ENCODE assay signal across 36 mouse cellular contexts in genomic region chr6:122600066-122600646, GRCm38 (mm10). TPM values are rescaled to one million over a fixed set of nuclear protein-coding genes. Genes with fewer than 3 reads are reported as not detected.
DNase-seq lines count a peak whose midpoint lies in the region; ATAC-seq and TF ChIP-seq lines count a peak whose summit lies in the region.
"Had no signal": no experiment of that assay in that cellular context is flagged by ENCODE, and none has a peak within 500 bp of the region (broad histone marks: within the 10 kb centered on the region; RNA-seq: fewer than 3 reads in every experiment).

No protein-coding gene starts in this region.

- intact Hi-C loops in gastrocnemius, adult 2 months (cut with DNase I): loop anchor here (5.0 kb wide), 1 partner anchor 38 kb away; no protein-coding TSS in a partner anchor

- H3K9me3 ChIP-seq in liver, postnatal 0 days (ENCODE audit: low read length): no peaks in the 10 kb centered on the region
- no peaks in the 10 kb centered on the region for H3K9me3 ChIP-seq in midbrain, embryonic 14.5 days (ENCODE audit: control insufficient read depth, low read length)
- H3K9me3 ChIP-seq: embryonic facial prominence, embryonic 15.5 days; G1E; heart, embryonic 10.5 days; hindbrain, embryonic 15.5 days; intestine, embryonic 15.5 days; limb, embryonic 12.5 days; midbrain, embryonic 13.5 days; neural tube, embryonic 13.5 days had no signal

- no peak for TF ChIP-seq POLR2A in brain, embryonic 14.5 days (IDR thresholded peaks at IDR 0.05; ENCODE audit: borderline replicate concordance, extremely low read depth, insufficient read depth, insufficient read length, poor library complexity, severe bottlenecking)

- H3K4me3 ChIP-seq in gastrocnemius, adult 2 months: peak overlapping the region; percentile 21
- H3K4me3 ChIP-seq in liver, postnatal 0 days (ENCODE audit: low read depth, low read length): no peak overlapping the region
- no peak overlapping the region for H3K4me3 ChIP-seq in midbrain, embryonic 14.5 days (replicated peaks; ENCODE audit: low read depth, low read length)
- H3K4me3 ChIP-seq: embryonic facial prominence, embryonic 15.5 days; heart, embryonic 10.5 days; hindbrain, embryonic 15.5 days; intestine, embryonic 15.5 days; layer of hippocampus, adult 2 months; limb, embryonic 12.5 days; midbrain, embryonic 13.5 days; neural tube, embryonic 13.5 days had no signal

- no peaks in the 10 kb centered on the region for H3K27me3 ChIP-seq in liver, postnatal 0 days (ENCODE audit: insufficient read depth, low read length)
- no peaks in the 10 kb centered on the region for H3K27me3 ChIP-seq in midbrain, embryonic 14.5 days (ENCODE audit: control insufficient read depth, insufficient read depth, low read length)
- H3K27me3 ChIP-seq: embryonic facial prominence, embryonic 15.5 days; hindbrain, embryonic 15.5 days; intestine, embryonic 15.5 days; limb, embryonic 12.5 days; midbrain, embryonic 13.5 days; neural tube, embryonic 13.5 days; Patski had no signal

- ATAC-seq in liver, postnatal 0 days: no peak
- ATAC-seq in midbrain, embryonic 14.5 days (ENCODE audit: low FRiP score, low TSS enrichment): no peak
- ATAC-seq: CD4-positive, CD25-positive, alpha-beta regulatory T cell, adult 4 months; forebrain, postnatal 0 days; intestine, embryonic 15.5 days; lung, postnatal 0 days; midbrain, embryonic 13.5 days; Patski had no signal

- WGBS in liver, postnatal 0 days (ENCODE audit: insufficient replicate concordance): 74% methylated on average over 7 of the region's 7 CpGs
- 81% methylated on average over 7 of the region's 7 CpGs for WGBS in midbrain, embryonic 14.5 days

- 0 out of 2 replicates have a peak overlapping the region, but pooled peaks have one; percentile 1 for H3K27ac ChIP-seq in gastrocnemius, adult 2 months
- H3K27ac ChIP-seq in liver, postnatal 0 days (ENCODE audit: low read depth): peak overlapping the region; percentile 81; the same call in 1 of the 2 replicates
- H3K27ac ChIP-seq in midbrain, embryonic 14.5 days (replicated peaks; ENCODE audit: low read depth, low read length): no peak overlapping the region
- H3K27ac ChIP-seq: embryonic facial prominence, embryonic 15.5 days; heart, embryonic 10.5 days; hindbrain, embryonic 15.5 days; intestine, embryonic 15.5 days; layer of hippocampus, adult 2 months; limb, embryonic 12.5 days; midbrain, embryonic 13.5 days; neural tube, embryonic 13.5 days had no signal

- no peak for DNase-seq in gastrocnemius, adult 2 months
- DNase-seq in gastrocnemius, postnatal 25 days: no peak
- DNase-seq in A20 (ENCODE audit: low read depth, low spot score): peak; percentile 89
- DNase-seq in brain, embryonic 14.5 days (ENCODE audit: low read depth): peak; percentile 33
- DNase-seq in liver, postnatal 0 days: no peak
- no peak for DNase-seq in kidney, postnatal 10 days
- no peak for DNase-seq in midbrain, embryonic 14.5 days
- DNase-seq in left cerebral cortex, adult 18-20 months (ENCODE audit: low spot score in 2 of 2): no peak
- DNase-seq: adrenal gland, postnatal 36 days; cerebellum, adult 2 months; cerebellum, postnatal 36 days; forebrain, postnatal 0 days; kidney, adult 9 months; kidney, postnatal 25 days; layer of hippocampus, postnatal 36 days; thymus, adult 18-20 months had no signal

- peaks cover 19% of the 10 kb centered on the region for H3K36me3 ChIP-seq in liver, postnatal 0 days (replicated peaks; ENCODE audit: insufficient read depth, low read length)
- no peaks in the 10 kb centered on the region for H3K36me3 ChIP-seq in midbrain, embryonic 14.5 days (ENCODE audit: control insufficient read depth, insufficient read depth, low read length)
- H3K36me3 ChIP-seq: embryonic facial prominence, embryonic 15.5 days; heart, embryonic 10.5 days; hindbrain, embryonic 15.5 days; intestine, embryonic 15.5 days; limb, embryonic 12.5 days; midbrain, embryonic 13.5 days; neural tube, embryonic 13.5 days had no signal

- H3K4me2 ChIP-seq in liver, postnatal 0 days (ENCODE audit: low read depth, low read length): peak overlapping the region; percentile 47
- H3K4me2 ChIP-seq in midbrain, embryonic 14.5 days (ENCODE audit: low read length): no peak overlapping the region
- H3K4me2 ChIP-seq: embryonic facial prominence, embryonic 15.5 days; hindbrain, embryonic 15.5 days; intestine, embryonic 15.5 days; limb, embryonic 12.5 days; midbrain, embryonic 13.5 days; neural tube, embryonic 13.5 days had no signal

- no peak overlapping the region for H3K9ac ChIP-seq in liver, postnatal 0 days (replicated peaks)
- no peak overlapping the region for H3K9ac ChIP-seq in midbrain, embryonic 14.5 days (replicated peaks; ENCODE audit: low read length)
- H3K9ac ChIP-seq: embryonic facial prominence, embryonic 15.5 days; forebrain, postnatal 0 days; hindbrain, embryonic 15.5 days; intestine, embryonic 15.5 days; limb, embryonic 12.5 days; midbrain, embryonic 13.5 days; neural tube, embryonic 13.5 days had no signal

- no peak for TF ChIP-seq EP300 in liver, postnatal 0 days (IDR thresholded peaks at IDR 0.05; ENCODE audit: low read depth)

- no peak for TF ChIP-seq CTCF in gastrocnemius, adult 2 months (IDR thresholded peaks at IDR 0.05)
- TF ChIP-seq CTCF in brain, embryonic 14.5 days (IDR thresholded peaks at IDR 0.05; ENCODE audit: borderline replicate concordance, extremely low read depth, insufficient read depth, insufficient read length): no peak
- no peak for TF ChIP-seq CTCF in liver, postnatal 0 days (IDR thresholded peaks at IDR 0.05; ENCODE audit: low read depth)

- H3K4me1 ChIP-seq in liver, postnatal 0 days (ENCODE audit: insufficient read depth): peaks cover 23% of the 10 kb centered on the region
- H3K4me1 ChIP-seq in midbrain, embryonic 14.5 days (ENCODE audit: control insufficient read depth, insufficient read depth, low read length): no peaks in the 10 kb centered on the region
- H3K4me1 ChIP-seq: embryonic facial prominence, embryonic 15.5 days; heart, embryonic 10.5 days; intestine, embryonic 15.5 days; limb, embryonic 12.5 days had no signal

RNA-seq across cellular contexts. Expression of gene Apobec1, which starts 2.1 kb away (rescaled TPM):
- 1 to 10 TPM; 1.8 to 2.0 TPM for total RNA-seq in gastrocnemius, adult 2 months (2021)
- 1 to 10 TPM; 1.8 to 1.9 TPM for total RNA-seq in gastrocnemius, postnatal 25 days (2021)
- polyA plus RNA-seq in brain, embryonic 14.5 days (2012; rRNA removed): 1.9 and 3.5 TPM in 2 replicates
- polyA plus RNA-seq in liver, postnatal 0 days (2015; fragmentation: Nextera tagmentation; extraction: Ambion mirVana): 11.9 and 12.3 TPM in 2 replicates
- polyA plus RNA-seq in midbrain, embryonic 14.5 days (2014; fragmentation: Nextera tagmentation; extraction: Ambion mirVana): 0.31 and 1.6 TPM in 2 replicates
- 1 to 10 TPM; 1.2 to 1.7 TPM for total RNA-seq in left cerebral cortex, adult 18-20 months (2021)

RNA-seq across cellular contexts. Expression of gene Gdf3, which starts 9.7 kb away (rescaled TPM):
- not detected for total RNA-seq in gastrocnemius, adult 2 months (2021)
- not detected for total RNA-seq in gastrocnemius, postnatal 25 days (2021)
- polyA plus RNA-seq in brain, embryonic 14.5 days (2012; rRNA removed): not detected in 2 replicates
- polyA plus RNA-seq in liver, postnatal 0 days (2015; fragmentation: Nextera tagmentation; extraction: Ambion mirVana): 0.47 and 1.0 TPM in 2 replicates
- 0.13 TPM in 1 of 2 replicates, not detected in the other for polyA plus RNA-seq in midbrain, embryonic 14.5 days (2014; fragmentation: Nextera tagmentation; extraction: Ambion mirVana)
- not detected for total RNA-seq in left cerebral cortex, adult 18-20 months (2021)
- total RNA-seq: adrenal gland, adult 18-20 months; adrenal gland, postnatal 36 days; forebrain, postnatal 0 days; gastrocnemius, postnatal 4 days; layer of hippocampus, adult 2 months; layer of hippocampus, postnatal 36 days; left cerebral cortex, postnatal 14 days had no signal
- polyA plus RNA-seq: CD4-positive, CD25-positive, alpha-beta regulatory T cell, adult 4 months; forebrain, postnatal 0 days; limb, embryonic 12.5 days; lung, postnatal 0 days; neural tube, embryonic 13.5 days; Patski had no signal

RNA-seq across cellular contexts. Expression of gene Dppa3, which starts 26.1 kb away (rescaled TPM):
- not detected for total RNA-seq in gastrocnemius, adult 2 months (2021)
- total RNA-seq in gastrocnemius, postnatal 25 days (2021): not detected
- not detected in 2 replicates for polyA plus RNA-seq in brain, embryonic 14.5 days (2012; rRNA removed)
- 0.16 TPM in 1 of 2 replicates, not detected in the other for polyA plus RNA-seq in liver, postnatal 0 days (2015; fragmentation: Nextera tagmentation; extraction: Ambion mirVana)
- not detected in 2 replicates for polyA plus RNA-seq in midbrain, embryonic 14.5 days (2014; fragmentation: Nextera tagmentation; extraction: Ambion mirVana)
- not detected for total RNA-seq in left cerebral cortex, adult 18-20 months (2021)
- total RNA-seq: adrenal gland, adult 18-20 months; adrenal gland, postnatal 36 days; forebrain, postnatal 0 days; G1E; gastrocnemius, postnatal 4 days; hematopoietic stem cell, adult 5-6 weeks; layer of hippocampus, adult 2 months; layer of hippocampus, postnatal 36 days; left cerebral cortex, postnatal 14 days; megakaryocyte progenitor cell, adult 5-6 weeks had no signal
- polyA plus RNA-seq: CD4-positive, CD25-positive, alpha-beta regulatory T cell, adult 4 months; cerebellum, adult 2 months; embryonic facial prominence, embryonic 15.5 days; forebrain, postnatal 0 days; G1E; heart, embryonic 10.5 days; hindbrain, embryonic 15.5 days; intestine, embryonic 15.5 days; limb, embryonic 12.5 days; liver, embryonic 16.5 days; lung, postnatal 0 days; midbrain, embryonic 13.5 days; neural tube, embryonic 13.5 days; Patski; stomach, embryonic 16.5 days had no signal

RNA-seq across cellular contexts. Expression of gene Aicda, which starts 46.6 kb away (rescaled TPM):
- not detected for total RNA-seq in gastrocnemius, adult 2 months (2021)
- not detected for total RNA-seq in gastrocnemius, postnatal 25 days (2021)
- polyA plus RNA-seq in brain, embryonic 14.5 days (2012; rRNA removed): 0.25 and 0.75 TPM in 2 replicates
- 0.06 TPM in 1 of 2 replicates, not detected in the other for polyA plus RNA-seq in liver, postnatal 0 days (2015; fragmentation: Nextera tagmentation; extraction: Ambion mirVana)
- 0.81 and 0.95 TPM in 2 replicates for polyA plus RNA-seq in midbrain, embryonic 14.5 days (2014; fragmentation: Nextera tagmentation; extraction: Ambion mirVana)
- total RNA-seq in left cerebral cortex, adult 18-20 months (2021): not detected
- total RNA-seq: adrenal gland, adult 18-20 months; adrenal gland, postnatal 36 days; G1E; gastrocnemius, postnatal 4 days; hematopoietic stem cell, adult 5-6 weeks; layer of hippocampus, adult 2 months; layer of hippocampus, postnatal 36 days; left cerebral cortex, postnatal 14 days; megakaryocyte progenitor cell, adult 5-6 weeks had no signal
- polyA plus RNA-seq: cerebellum, adult 2 months; embryonic facial prominence, embryonic 15.5 days; G1E; heart, embryonic 10.5 days; heart, postnatal 0 days; intestine, embryonic 15.5 days; liver, embryonic 16.5 days; Patski had no signal

Comparison
In these comparisons a context has a peak if more than half of its experiments do, and no peak if none do; other contexts are left out.
1. DNase-seq: peak in A20 (single experiment) and brain, embryonic 14.5 days (single experiment); none in gastrocnemius, adult 2 months (single experiment), gastrocnemius, postnatal 25 days (single experiment), liver, postnatal 0 days (single experiment), kidney, postnatal 10 days (single experiment), midbrain, embryonic 14.5 days (single experiment) and left cerebral cortex, adult 18-20 months (0 of 2).